Mouse (Mus musculus) liver, adult 2 months (tissue): ENCODE data around the gene Uqcr11.

ENCODE experiments used
- CTCF ChIP-seq: fragments of 200-500 bp; IDR thresholded peaks from 2 replicates; pipeline ENCODE4 v1.5.1; 2011; ENCODE audit warnings: low read depth, low read length, control low read depth
- POLR2A ChIP-seq: fragments of 200-500 bp; IDR thresholded peaks from 2 replicates; pipeline ENCODE4 v1.6.1; 2011; ENCODE audit warnings: low read length, control low read depth; ENCODE audit not compliant: insufficient read depth; ENCODE audit errors: extremely low read depth

DNA sequence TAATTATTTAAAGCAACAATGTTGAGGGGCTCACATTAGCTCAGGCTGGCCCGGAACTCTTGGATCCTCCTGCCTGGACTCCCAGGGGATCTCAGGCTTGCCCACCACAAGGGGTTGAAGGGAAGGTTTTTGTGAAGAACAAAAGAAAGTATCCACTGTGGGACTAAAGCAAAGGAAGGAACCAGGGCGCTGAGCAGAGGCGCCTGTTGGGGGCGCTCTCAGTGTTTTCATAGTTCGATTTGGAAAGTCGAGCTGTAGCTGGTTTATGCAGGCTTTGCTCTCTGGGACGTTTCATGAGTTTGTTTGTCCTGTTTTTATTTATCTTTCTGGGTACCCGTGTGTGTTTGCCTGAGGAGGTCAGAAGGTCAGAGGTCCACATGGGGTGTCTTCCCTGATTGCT, 35.0 kb upstream of the Uqcr11 start:
- TF ChIP-seq CTCF (peak; percentile 48), POLR2A (no peak)
